Mouse (Mus musculus) limb, embryonic 13.5 days (tissue): ENCODE results near the gene Cd101. TPM values are rescaled to one million over a fixed set of nuclear protein-coding genes. Genes with fewer than 3 reads are reported as not detected.

Experiments used
- ATAC-seq: fragments of 200-750 bp; cut with Nextera tagmentation; 2 replicates; pipeline ENCODE4 v1.8.0; 2017; ENCODE audit warnings: low read depth, moderate number of reproducible peaks, moderate TSS enrichment; ENCODE audit not compliant: low FRiP score
- H3K27ac ChIP-seq: fragments of 300-500 bp; sonication (generic); 2 replicates; pipeline ENCODE4 v1.5.1; 2015; ENCODE audit warnings: inconsistent platforms, mild to moderate bottlenecking, moderate library complexity
- H3K27me3 ChIP-seq: fragments of 300-500 bp; sonication (generic); 2 replicates; pipeline ENCODE4 v1.6.1; 2015; ENCODE audit warnings: mild to moderate bottlenecking, inconsistent platforms
- H3K36me3 ChIP-seq: fragments of 300-500 bp; sonication (generic); 2 replicates; pipeline ENCODE4 v1.6.1; 2015; ENCODE audit warnings: inconsistent platforms, mild to moderate bottlenecking, moderate library complexity
- H3K4me1 ChIP-seq: fragments of 300-500 bp; sonication (generic); 2 replicates; pipeline ENCODE4 v1.6.1; 2015; ENCODE audit warnings: inconsistent platforms
- H3K4me2 ChIP-seq: fragments of 300-500 bp; sonication (generic); replicated peaks from 2 replicates; pipeline ENCODE4 v1.6.1; 2015; ENCODE audit warnings: inconsistent platforms, mild to moderate bottlenecking, moderate library complexity
- H3K4me3 ChIP-seq: fragments of 300-500 bp; sonication (generic); 2 replicates; pipeline ENCODE4 v1.5.1; 2015; ENCODE audit warnings: moderate library complexity, mild to moderate bottlenecking, inconsistent platforms
- H3K9ac ChIP-seq: fragments of 300-500 bp; sonication (generic); 2 replicates; pipeline ENCODE4 v1.6.1; 2015; ENCODE audit warnings: mild to moderate bottlenecking, inconsistent platforms
- H3K9me3 ChIP-seq: fragments of 300-500 bp; sonication (generic); 2 replicates; pipeline ENCODE4 v1.6.1; 2016; ENCODE audit warnings: inconsistent platforms
- WGBS: fragments of 180-500 bp; shearing (Covaris S2); methylation state at CpG from one replicate; pipeline ENCODE4 v1.1.7; 2015; 5-methylcytosine and 5-hydroxymethylcytosine counted together
- polyA plus RNA-seq: library from polyadenylated mRNA; unstranded; fragments of >200 nt; fragmentation: Nextera tagmentation; extraction: Ambion mirVana; gene quantifications from 2 replicates; pipeline ENCODE4 v1.2.1, GENCODE M21; 2015

The Cd101 gene
- polyA plus RNA-seq, 1 experiment from 2014 or later = 0.11 TPM

DNA sequence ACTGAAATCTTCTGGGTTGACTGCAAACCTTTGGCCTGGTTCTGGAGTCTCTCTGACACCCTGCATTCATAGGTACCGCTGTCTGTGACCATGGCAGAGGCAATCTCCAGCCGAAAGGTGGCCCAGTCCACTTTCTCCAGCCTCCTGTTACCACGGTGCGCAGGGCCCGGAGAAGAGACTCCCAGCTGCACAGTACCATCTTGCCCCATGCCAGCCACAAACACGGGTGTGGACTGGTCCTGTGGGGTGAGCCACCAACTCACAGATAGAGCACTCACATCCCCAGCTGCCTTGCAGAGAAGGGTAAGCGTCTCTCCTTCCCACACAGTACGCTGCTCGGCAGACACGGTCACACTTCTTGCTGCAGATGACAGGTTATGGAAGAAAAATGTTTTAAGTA lies 16.4 kb downstream of the Cd101 start:
- H3K27me3 ChIP-seq = no peaks in the 10 kb centered on the region
- no peaks in the 10 kb centered on the region for H3K36me3 ChIP-seq
- H3K4me3 ChIP-seq = no peak overlapping the region
- no peak overlapping the region for H3K9ac ChIP-seq
- H3K27ac ChIP-seq = no peak overlapping the region
- whole genome bisulfite sequencing = 94% methylated on average over 10 of the region's 10 CpGs
- peaks cover 23% of the 10 kb centered on the region for H3K4me1 ChIP-seq
- no peaks in the 10 kb centered on the region for H3K9me3 ChIP-seq
- no peak overlapping the region for H3K4me2 ChIP-seq
- ATAC-seq = no peak

DNA sequence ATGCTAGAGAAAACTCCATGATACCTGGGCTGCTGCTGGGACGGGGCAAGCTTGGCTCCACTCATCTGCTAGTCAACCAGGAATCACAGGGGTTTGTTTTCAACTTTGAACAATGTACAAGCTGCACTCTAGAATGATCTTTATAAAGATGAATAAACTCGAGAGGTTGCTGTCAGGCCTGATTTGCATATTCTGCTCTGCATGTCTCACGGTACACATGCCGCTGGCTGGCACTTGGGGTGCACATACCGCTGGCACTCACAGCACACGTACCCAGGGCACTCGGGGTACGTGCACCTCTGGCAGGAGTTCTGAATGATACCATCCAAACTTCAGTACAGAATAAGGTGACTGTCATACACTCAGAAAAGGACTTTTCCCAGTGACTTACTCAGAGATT lies 16.8 kb downstream of the Cd101 start:
- H3K27me3 ChIP-seq = no peaks in the 10 kb centered on the region
- peaks cover 23% of the 10 kb centered on the region for H3K4me1 ChIP-seq
- no peak overlapping the region for H3K4me2 ChIP-seq
- no peaks in the 10 kb centered on the region for H3K9me3 ChIP-seq
- no peak overlapping the region for H3K9ac ChIP-seq
- no peak overlapping the region for H3K27ac ChIP-seq
- H3K4me3 ChIP-seq = no peak overlapping the region
- 85% methylated on average over 8 of the region's 8 CpGs for WGBS
- no peak for ATAC-seq
- no peaks in the 10 kb centered on the region for H3K36me3 ChIP-seq

DNA sequence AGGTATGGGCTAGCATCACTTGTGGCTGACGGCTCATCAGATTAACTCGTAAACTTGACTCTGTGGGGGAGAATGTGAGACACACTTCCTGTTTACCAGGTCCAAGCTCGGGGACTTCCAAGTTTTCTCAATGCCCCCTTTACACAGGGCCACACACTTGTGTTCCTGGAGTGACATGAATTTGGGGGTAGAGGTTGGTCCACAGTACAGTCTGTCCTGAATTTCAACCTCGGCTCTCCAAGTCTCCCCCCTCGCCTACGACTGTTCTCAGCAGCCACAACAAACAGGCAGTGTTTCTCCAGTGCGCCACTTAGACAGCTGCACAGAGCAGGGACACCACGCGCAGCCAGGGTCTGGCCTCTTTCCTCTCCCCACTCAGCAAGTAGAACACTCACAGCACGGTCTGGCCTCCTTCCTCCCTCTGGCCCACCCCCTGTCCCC lies 17.2 kb downstream of the Cd101 start:
- Histone ChIP-seq H3K4me2 (no peak overlapping the region), H3K4me1 (peaks cover 24% of the 10 kb centered on the region), H3K27ac (no peak overlapping the region), H3K4me3 (no peak overlapping the region), H3K9ac (no peak overlapping the region), H3K36me3 (no peaks in the 10 kb centered on the region), H3K9me3 (no peaks in the 10 kb centered on the region), H3K27me3 (no peaks in the 10 kb centered on the region)
- WGBS = 35% methylated on average over 10 of the region's 10 CpGs
- ATAC-seq = peak; percentile 80; the same call in 1 of the 2 replicates

DNA sequence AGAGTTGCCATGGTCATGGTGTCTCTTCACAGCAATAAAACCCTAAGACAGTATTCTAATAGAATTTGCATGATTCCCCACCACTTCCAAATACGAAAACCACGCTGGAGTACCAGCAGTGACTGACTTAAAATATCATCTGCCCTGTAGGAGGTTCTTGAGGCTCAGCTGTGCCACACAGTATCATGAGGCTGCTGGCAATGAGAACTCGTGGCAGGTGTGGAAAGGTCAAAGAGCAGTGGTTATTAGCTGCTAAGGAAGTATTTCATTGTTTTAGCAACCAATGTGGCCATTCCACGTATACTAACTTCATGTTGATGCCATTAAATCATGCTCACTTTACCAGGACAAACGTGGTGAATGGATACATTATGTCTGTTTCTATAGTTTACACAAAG lies 18.2 kb downstream of the Cd101 start:
- H3K27ac ChIP-seq = no peak overlapping the region
- no peaks in the 10 kb centered on the region for H3K9me3 ChIP-seq
- no peaks in the 10 kb centered on the region for H3K27me3 ChIP-seq
- peaks cover 33% of the 10 kb centered on the region for H3K4me1 ChIP-seq
- WGBS = 47% methylated on average over 5 of the region's 5 CpGs
- no peak overlapping the region for H3K9ac ChIP-seq
- ATAC-seq = no peak
- H3K4me2 ChIP-seq = no peak overlapping the region
- no peak overlapping the region for H3K4me3 ChIP-seq
- no peaks in the 10 kb centered on the region for H3K36me3 ChIP-seq

DNA sequence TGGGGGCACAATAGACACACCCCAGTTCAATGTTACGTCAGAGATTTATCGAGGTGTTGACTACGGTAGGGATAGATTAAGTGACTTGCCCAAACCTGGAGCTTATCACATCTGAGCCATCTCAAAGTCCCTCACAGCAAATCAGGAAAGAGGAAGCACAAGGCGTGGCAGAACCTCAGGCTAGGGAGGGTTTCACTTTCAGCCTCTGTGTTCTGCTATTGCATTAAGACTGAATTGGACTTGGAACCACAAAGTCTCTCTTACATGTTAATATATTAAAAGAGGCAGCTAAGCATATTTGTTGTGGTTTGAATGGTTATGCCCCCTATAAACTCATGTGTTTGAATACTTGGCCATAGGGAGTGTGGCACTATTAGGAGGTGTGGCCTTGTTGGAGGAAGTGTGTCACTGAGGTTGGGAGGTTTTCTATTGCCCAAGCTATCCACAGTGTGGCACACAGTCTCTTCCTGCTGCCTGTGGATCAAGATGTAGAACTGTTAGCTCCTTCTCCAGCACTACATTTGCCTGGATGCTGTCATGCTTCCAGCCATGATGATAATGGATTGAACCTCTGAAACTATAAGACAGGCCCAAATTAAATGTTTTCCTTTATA lies 18.7 kb downstream of the Cd101 start:
- Histone ChIP-seq H3K27me3 (no peaks in the 10 kb centered on the region), H3K9ac (no peak overlapping the region), H3K9me3 (no peaks in the 10 kb centered on the region), H3K4me3 (no peak overlapping the region), H3K4me1 (peaks cover 38% of the 10 kb centered on the region), H3K36me3 (no peaks in the 10 kb centered on the region), H3K27ac (no peak overlapping the region), H3K4me2 (no peak overlapping the region)
- no peak for ATAC-seq
- WGBS = 94% methylated on average over 4 of the region's 4 CpGs

DNA sequence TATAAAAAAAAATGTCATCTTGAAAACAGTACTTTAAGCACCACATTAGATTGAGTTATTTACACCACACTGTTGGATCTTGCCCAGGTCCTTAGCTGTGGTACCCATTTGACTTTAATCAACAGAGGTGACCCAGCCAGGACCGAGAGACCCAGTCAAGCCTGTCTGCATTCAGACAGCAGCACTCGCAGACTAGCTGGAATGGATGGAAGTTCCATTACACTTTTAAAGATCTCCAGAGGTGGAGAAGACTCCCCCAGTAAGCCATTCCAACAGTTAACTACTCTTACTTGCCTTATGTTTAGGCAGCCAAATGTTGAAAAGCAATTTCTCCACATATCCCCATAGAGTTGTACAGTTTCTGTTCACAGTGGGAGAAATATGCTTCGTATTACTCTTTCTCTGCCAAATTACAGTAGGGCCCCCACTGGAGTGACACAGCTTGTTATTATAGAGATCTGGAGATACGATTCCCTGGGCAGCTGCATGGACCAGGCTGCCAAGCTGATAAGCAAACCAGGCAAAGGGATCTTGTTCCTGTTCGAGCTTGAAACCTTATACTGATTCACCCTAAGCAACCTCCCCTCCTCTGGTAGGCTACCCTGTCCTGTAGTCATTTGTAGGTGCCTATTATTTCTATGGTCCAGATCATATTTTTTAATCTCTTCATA lies 22.1 kb downstream of the Cd101 start:
- 0 out of 2 replicates have a peak, but pooled peaks cover 3% of the 10 kb centered on the region for H3K9me3 ChIP-seq
- H3K27ac ChIP-seq = no peak overlapping the region
- ATAC-seq = no peak; the same call in 1 of the 2 replicates
- H3K27me3 ChIP-seq = no peaks in the 10 kb centered on the region
- H3K36me3 ChIP-seq = no peaks in the 10 kb centered on the region
- peaks cover 25% of the 10 kb centered on the region for H3K4me1 ChIP-seq
- H3K4me2 ChIP-seq = no peak overlapping the region
- WGBS = 55% methylated on average over 5 of the region's 5 CpGs
- no peak overlapping the region for H3K4me3 ChIP-seq
- no peak overlapping the region for H3K9ac ChIP-seq

DNA sequence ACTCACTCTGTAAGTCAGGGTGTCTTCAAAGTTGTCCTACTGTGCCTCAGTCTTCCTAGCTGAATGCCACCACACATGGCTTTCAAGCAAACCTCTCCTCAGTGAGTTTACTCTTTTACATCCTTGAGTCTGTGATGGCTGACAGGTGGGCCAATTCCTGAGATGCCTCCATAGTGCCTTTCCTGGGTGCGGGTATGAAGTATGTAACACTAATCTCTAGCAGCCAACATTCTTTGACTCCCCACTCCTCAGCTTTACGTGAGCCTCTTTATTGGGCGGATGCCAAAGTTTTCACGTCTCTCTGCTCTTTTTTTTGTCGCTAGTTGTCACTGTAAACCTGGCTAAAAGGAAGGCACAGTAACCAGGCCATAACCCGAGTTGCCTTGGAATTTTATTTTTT lies 24.0 kb downstream of the Cd101 start:
- no peaks in the 10 kb centered on the region for H3K27me3 ChIP-seq
- H3K4me3 ChIP-seq = no peak overlapping the region
- WGBS = 57% methylated on average over 6 of the region's 6 CpGs

DNA sequence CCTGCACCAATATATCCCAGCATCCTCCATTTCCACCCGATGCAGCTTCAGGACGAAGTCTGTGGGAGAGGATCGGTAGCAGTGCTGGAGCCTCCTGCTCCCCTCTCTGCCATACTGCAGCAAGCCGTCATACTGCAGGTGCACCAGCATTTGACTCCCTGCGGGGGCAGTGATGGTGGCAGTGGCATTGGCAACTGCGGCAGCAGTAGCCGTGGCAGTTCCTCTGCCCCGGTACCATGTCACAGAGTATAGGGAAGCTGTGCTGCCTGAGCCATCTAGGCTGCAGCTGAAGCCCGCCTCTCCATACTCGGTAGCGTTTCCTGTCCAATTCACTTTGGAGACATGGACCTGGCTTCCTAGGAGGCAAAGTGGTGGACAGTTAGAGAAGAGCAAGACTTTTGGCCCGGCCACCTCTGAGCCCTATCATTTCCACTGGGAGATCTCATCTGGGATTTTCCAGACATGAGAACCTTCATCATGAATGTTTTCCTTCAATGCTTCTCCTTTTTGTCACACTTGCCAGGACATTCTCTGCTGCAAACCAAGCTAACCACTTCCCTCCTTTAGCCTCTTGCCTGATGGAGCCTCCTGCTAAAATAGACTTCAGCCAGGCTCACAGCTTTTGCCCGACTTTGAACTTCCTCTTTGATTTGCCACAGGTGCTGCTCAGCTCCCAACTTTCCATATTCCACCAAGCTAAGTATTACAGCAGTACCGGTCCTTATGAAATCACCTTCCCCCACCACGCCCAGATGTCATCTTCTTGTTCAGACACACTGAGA lies 25.6 kb downstream of the Cd101 start:
- Histone ChIP-seq H3K4me1 (peaks cover 20% of the 10 kb centered on the region), H3K4me3 (no peak overlapping the region), H3K27ac (no peak overlapping the region), H3K9ac (no peak overlapping the region), H3K27me3 (no peaks in the 10 kb centered on the region), H3K9me3 (0 out of 2 replicates have a peak, but pooled peaks cover 3% of the 10 kb centered on the region), H3K4me2 (no peak overlapping the region), H3K36me3 (no peaks in the 10 kb centered on the region)
- no peak for ATAC-seq
- WGBS = 84% methylated on average over 15 of the region's 15 CpGs

More for the DNA sequence above, 24.0 kb downstream of the Cd101 start:
- Histone ChIP-seq H3K36me3 (no peaks in the 10 kb centered on the region), H3K9ac (no peak overlapping the region), H3K4me1 (peaks cover 16% of the 10 kb centered on the region; the same call in 1 of the 2 replicates), H3K27ac (no peak overlapping the region), H3K4me2 (no peak overlapping the region), H3K9me3 (0 out of 2 replicates have a peak, but pooled peaks cover 3% of the 10 kb centered on the region)
- ATAC-seq = no peak

DNA sequence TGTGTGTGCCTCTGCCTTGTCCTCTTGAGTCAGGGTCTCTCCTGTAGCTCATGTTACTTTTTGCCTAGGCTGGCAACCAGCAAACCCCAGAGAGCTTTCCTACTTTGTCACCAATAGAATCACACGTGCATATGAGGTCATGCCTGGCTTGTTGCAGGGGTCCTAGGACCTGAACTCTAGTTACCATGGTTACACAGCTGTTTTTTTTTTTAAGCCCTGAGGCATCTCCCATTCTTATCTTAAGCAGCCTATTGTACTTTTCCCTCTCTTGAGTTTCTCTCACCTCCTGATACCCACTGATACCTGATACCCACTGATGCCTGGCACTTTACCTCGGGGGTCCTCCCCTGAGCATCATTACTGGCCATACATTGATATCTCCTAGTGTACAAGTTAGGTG lies 29.6 kb downstream of the Cd101 start:
- Histone ChIP-seq H3K9me3 (no peaks in the 10 kb centered on the region), H3K27ac (no peak overlapping the region), H3K4me1 (peaks cover 5% of the 10 kb centered on the region), H3K27me3 (no peaks in the 10 kb centered on the region), H3K36me3 (no peaks in the 10 kb centered on the region), H3K4me2 (no peak overlapping the region), H3K4me3 (no peak overlapping the region), H3K9ac (no peak overlapping the region)
- WGBS = 41% methylated on average over 2 of the region's 2 CpGs
- ATAC-seq = no peak

DNA sequence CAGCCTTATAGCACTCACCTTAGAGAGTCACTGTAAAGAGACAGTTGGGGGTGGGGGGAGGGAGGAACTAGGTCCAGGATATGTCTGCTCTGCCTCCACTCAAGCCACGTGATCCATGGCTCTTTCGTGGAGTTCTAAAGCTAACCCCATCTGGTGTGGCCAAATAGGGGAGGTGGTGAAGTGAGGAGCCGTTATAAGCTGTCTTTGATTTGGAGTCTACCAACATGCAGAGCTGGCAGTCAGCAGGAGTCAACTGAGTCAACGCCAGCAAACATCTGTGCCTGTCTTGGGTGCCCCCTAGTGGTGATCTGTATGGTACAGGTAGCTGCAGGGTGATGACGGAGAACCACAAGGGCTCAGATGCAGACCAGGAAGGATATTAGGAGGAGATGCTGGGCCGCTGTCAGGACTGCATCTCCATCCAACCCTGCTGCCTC lies 30.4 kb downstream of the Cd101 start:
- no peaks in the 10 kb centered on the region for H3K27me3 ChIP-seq
- H3K27ac ChIP-seq = no peak overlapping the region
- H3K4me1 ChIP-seq = peaks cover 5% of the 10 kb centered on the region
- no peak overlapping the region for H3K9ac ChIP-seq
- peak; percentile 51; the same call in 1 of the 2 replicates for ATAC-seq
- 12% methylated on average over 6 of the region's 6 CpGs for WGBS
- H3K36me3 ChIP-seq = no peaks in the 10 kb centered on the region
- no peaks in the 10 kb centered on the region for H3K9me3 ChIP-seq
- no peak overlapping the region for H3K4me3 ChIP-seq
- H3K4me2 ChIP-seq = no peak overlapping the region

DNA sequence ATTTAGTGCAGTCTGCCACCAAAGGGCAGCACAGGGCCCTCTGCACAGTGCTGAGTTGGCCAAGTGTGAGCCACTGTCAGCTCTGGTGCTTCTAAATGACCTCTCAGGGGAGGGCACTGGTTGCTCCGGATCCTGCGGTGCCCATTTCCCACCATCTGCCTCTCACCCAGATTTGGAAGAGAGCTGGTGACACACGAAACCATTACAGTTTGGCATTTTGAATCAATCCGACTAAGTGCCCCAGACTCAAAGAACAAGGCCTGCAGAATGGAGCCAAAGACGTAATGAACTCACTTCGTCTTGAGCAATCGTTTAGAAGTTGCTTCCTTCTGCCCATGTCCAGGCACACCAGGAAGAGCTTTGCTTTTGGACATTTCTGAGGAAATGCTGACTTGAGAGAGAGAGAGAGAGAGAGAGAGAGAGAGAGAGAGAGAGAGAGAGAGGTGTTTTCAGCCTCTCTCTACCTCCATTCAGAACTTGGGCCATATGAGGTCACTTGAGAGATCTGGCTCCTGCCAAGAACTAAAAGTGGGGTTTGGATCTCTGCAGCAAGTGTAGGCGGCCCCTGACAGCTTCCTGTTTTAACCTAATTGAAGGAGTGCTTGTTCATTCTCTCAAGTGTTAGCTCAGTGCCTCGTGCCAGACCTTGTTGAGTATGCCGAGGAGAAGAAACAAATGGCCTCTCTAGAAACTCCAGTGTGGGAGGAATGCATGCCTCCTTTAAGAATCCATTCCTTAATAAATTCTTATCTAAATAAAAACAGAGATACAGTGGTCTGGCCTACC lies 31.4 kb downstream of the Cd101 start:
- Histone ChIP-seq H3K27me3 (no peaks in the 10 kb centered on the region), H3K9ac (no peak overlapping the region), H3K4me2 (no peak overlapping the region), H3K4me3 (no peak overlapping the region), H3K36me3 (no peaks in the 10 kb centered on the region), H3K9me3 (no peaks in the 10 kb centered on the region), H3K27ac (no peak overlapping the region), H3K4me1 (peaks cover 5% of the 10 kb centered on the region)
- WGBS = 69% methylated on average over 10 of the region's 10 CpGs
- ATAC-seq = no peak
